Mouse (Mus musculus) stomach, embryonic 14.5 days (tissue): ENCODE data around the gene Klf13. TPM values are rescaled to one million over a fixed set of nuclear protein-coding genes. Genes with fewer than 3 reads are reported as not detected.

Experiments
- ATAC-seq: fragments of 200-750 bp; cut with Nextera tagmentation; 2 replicates; pipeline ENCODE4 v1.8.0; 2017; ENCODE audit warnings: low read depth, moderate TSS enrichment; ENCODE audit not compliant: insufficient number of reproducible peaks, insufficient read depth, low FRiP score
- H3K27ac ChIP-seq: fragments of 300-500 bp; sonication (generic); 2 replicates; pipeline ENCODE4 v1.5.1; 2014; ENCODE audit warnings: mild to moderate bottlenecking, low read length, moderate library complexity, mixed read lengths
- H3K27me3 ChIP-seq: fragments of 300-500 bp; sonication (generic); 2 replicates; pipeline ENCODE4 v1.6.1; 2014; ENCODE audit warnings: low read length, control low read depth, mixed read lengths; ENCODE audit not compliant: control insufficient read depth, insufficient read depth
- H3K36me3 ChIP-seq: fragments of 300-500 bp; sonication (generic); 2 replicates; pipeline ENCODE4 v1.6.1; 2014; ENCODE audit warnings: mild to moderate bottlenecking, control low read depth, low read length, moderate library complexity, mixed read lengths; ENCODE audit not compliant: control insufficient read depth, insufficient read depth
- H3K4me1 ChIP-seq: fragments of 300-500 bp; sonication (generic); 2 replicates; pipeline ENCODE4 v1.6.1; 2014; ENCODE audit warnings: low read length, control low read depth, mixed read lengths; ENCODE audit not compliant: control insufficient read depth, insufficient read depth
- H3K4me2 ChIP-seq: fragments of 300-500 bp; sonication (generic); replicated peaks from 2 replicates; pipeline ENCODE4 v1.6.1; 2014; ENCODE audit warnings: low read depth, low read length, control low read depth
- H3K4me3 ChIP-seq: fragments of 300-500 bp; sonication (generic); 2 replicates; pipeline ENCODE4 v1.5.1; 2014; ENCODE audit warnings: low read depth, low read length, control low read depth
- H3K9ac ChIP-seq: fragments of 300-500 bp; sonication (generic); replicated peaks from 2 replicates; pipeline ENCODE4 v1.6.1; 2014; ENCODE audit warnings: low read depth, mild to moderate bottlenecking, control low read depth, low read length, moderate library complexity, mixed read lengths
- H3K9me3 ChIP-seq: fragments of 300-500 bp; sonication (generic); 2 replicates; pipeline ENCODE4 v1.6.1; 2016; ENCODE audit warnings: low read depth, low read length, control low read depth; ENCODE audit not compliant: control insufficient read depth
- WGBS: fragments of 180-500 bp; shearing (Covaris S2); extraction: QIAGEN DNeasy Blood & Tissue Kit; methylation state at CpG from one replicate; pipeline ENCODE4 v1.1.7; 2014; 5-methylcytosine and 5-hydroxymethylcytosine counted together
- polyA plus RNA-seq: library from polyadenylated mRNA; unstranded; fragments of >200 nt; fragmentation: Nextera tagmentation; extraction: Ambion mirVana; gene quantifications from 2 replicates; pipeline ENCODE4 v1.2.1, GENCODE M21; 2014

The Klf13 gene
- polyA plus RNA-seq, 1 experiment from 2014 or later = 35.5 TPM

DNA sequence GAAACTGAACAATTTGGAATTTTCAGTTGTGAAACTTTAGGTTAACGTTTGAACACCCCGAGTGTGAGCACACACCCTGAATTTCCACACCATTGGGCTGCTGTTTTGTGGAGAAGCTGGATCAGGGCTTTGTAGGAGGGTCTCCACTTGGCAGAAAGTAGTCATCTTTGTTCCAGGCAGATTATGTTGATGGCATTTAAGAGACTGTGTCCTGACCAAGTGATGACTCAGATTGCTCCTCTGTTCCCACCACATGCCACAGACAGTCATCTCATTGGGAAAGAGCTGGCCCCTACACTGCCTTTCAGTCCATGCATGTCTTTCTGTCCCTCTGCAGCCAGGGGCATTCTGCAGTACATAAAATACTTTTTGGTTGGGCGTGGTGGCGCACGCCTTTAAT lies 1.6 kb upstream of the Klf13 start:
- H3K9ac ChIP-seq = no peak overlapping the region
- no peak for ATAC-seq

DNA sequence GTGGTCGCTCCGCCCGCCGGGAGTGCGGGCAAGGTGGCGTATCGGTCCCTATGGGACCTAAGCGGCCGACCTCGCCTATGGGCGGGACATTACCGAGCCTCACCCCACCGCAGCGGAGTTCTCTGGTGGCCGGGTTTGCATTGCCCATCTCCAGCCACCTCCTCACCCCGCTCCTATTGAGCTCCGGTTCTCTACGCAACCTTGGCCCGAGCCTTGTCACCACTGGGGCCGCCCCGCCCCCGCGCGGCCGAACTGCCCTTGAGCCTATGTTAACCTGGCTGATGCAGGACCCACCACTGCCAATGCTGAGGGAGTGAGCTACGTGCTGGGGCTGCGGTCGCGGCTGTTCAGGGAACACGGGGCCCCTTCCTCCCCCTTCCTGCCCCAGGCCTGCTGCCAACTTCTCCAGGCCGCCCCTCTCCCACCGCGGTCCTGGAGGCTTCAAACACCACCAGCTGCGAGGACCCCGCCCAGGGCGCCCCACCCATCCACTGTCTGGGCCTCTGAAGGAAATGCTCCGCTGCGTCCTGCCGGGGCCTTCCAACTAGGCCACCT lies 759 bp upstream of the Klf13 start:
- Histone ChIP-seq H3K27ac (peak overlapping the region; percentile 84), H3K4me1 (peaks cover 9% of the 10 kb centered on the region), H3K4me2 (peak overlapping the region; percentile 94), H3K9me3 (no peaks in the 10 kb centered on the region), H3K27me3 (no peaks in the 10 kb centered on the region), H3K9ac (peak overlapping the region; percentile 31), H3K4me3 (peak overlapping the region; percentile 73), H3K36me3 (no peaks in the 10 kb centered on the region)
- ATAC-seq = peak; percentile 51
- WGBS = under 1% methylated on average over 35 of the region's 39 CpGs

More for the DNA sequence above, 1.6 kb upstream of the Klf13 start:
- WGBS = 78% methylated on average over 5 of the region's 5 CpGs
- H3K4me3 ChIP-seq = no peak overlapping the region
- H3K9me3 ChIP-seq = no peaks in the 10 kb centered on the region
- no peak overlapping the region; the same call in 1 of the 2 replicates for H3K27ac ChIP-seq
- no peaks in the 10 kb centered on the region for H3K36me3 ChIP-seq
- H3K4me2 ChIP-seq = no peak overlapping the region; the same call in 1 of the 2 replicates
- H3K27me3 ChIP-seq = no peaks in the 10 kb centered on the region
- peaks cover 7% of the 10 kb centered on the region for H3K4me1 ChIP-seq

GRCm38 (mm10) chr7:63938066-63938913 lies 425 bp downstream of the Klf13 start:
- Histone ChIP-seq H3K4me3 (peak overlapping the region; percentile 73), H3K27me3 (no peaks in the 10 kb centered on the region), H3K9me3 (no peaks in the 10 kb centered on the region), H3K4me1 (peaks cover 9% of the 10 kb centered on the region), H3K27ac (peak overlapping the region; percentile 90), H3K36me3 (no peaks in the 10 kb centered on the region), H3K9ac (peak overlapping the region; percentile 79), H3K4me2 (peak overlapping the region; percentile 94)
- peak; percentile 47 for ATAC-seq
- WGBS = 1% methylated on average over 98 of the region's 121 CpGs

DNA sequence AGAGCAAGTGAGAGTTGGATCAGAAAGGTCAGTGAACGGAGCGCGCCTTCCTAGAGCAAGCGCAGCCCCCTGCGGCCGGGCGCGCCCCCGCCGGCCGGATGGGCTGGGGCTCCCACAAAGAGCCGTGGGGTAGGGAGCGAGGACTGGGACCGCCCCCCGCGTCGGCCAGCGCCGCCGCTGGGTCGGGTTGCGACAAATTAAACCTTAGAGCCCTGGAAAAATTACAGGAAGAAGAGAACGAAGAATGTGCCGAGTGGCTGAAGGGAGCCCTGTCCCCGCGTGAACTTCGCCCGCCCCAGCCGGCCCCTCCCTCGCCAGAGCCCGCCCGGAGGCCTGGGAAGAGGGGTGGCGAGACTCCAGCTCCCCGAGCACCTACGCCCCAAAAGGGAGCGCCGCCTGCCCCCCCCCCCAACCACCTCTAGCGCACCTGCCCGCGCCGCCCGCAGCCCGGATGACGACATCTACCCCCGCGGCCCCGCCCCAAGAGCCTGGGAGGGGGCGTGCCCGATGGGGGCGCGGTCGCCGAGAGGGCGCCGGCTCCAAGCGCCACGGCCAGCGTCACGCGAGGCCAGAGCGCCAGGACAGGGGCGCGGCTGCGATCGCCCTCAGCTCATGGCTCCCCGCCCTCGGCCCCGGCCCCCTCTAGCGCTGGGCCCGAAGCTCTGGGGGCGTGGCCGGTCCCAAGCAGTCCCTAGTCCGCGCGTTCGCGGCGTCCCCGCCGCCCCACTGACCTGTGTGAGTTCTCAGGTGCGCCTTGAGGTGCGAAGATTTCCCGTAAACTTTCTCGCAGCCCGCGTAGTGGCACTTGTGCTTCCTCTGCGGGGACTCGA lies 1.3 kb downstream of the Klf13 start:
- peak overlapping the region; percentile 73 for H3K4me3 ChIP-seq
- peak overlapping the region; percentile 94 for H3K4me2 ChIP-seq
- peak overlapping the region; percentile 79 for H3K9ac ChIP-seq
- H3K9me3 ChIP-seq = no peaks in the 10 kb centered on the region
- no peaks in the 10 kb centered on the region for H3K27me3 ChIP-seq
- H3K27ac ChIP-seq = peak overlapping the region; percentile 90
- WGBS = under 1% methylated on average over 64 of the region's 88 CpGs
- H3K4me1 ChIP-seq = peaks cover 9% of the 10 kb centered on the region
- no peaks in the 10 kb centered on the region for H3K36me3 ChIP-seq
- ATAC-seq = peak; percentile 40

GRCm38 (mm10) chr7:63936986-63937235 lies 1.8 kb downstream of the Klf13 start:
- H3K4me3 ChIP-seq = peak overlapping the region; percentile 73
- no peaks in the 10 kb centered on the region for H3K27me3 ChIP-seq
- peak overlapping the region; percentile 94 for H3K4me2 ChIP-seq
- WGBS = 1% methylated on average over 11 of the region's 11 CpGs
- peak overlapping the region; percentile 90; the same call in 1 of the 2 replicates for H3K27ac ChIP-seq
- H3K4me1 ChIP-seq = peaks cover 9% of the 10 kb centered on the region
- H3K36me3 ChIP-seq = no peaks in the 10 kb centered on the region
- peak overlapping the region; percentile 79 for H3K9ac ChIP-seq
- ATAC-seq = no peak
- no peaks in the 10 kb centered on the region for H3K9me3 ChIP-seq

DNA sequence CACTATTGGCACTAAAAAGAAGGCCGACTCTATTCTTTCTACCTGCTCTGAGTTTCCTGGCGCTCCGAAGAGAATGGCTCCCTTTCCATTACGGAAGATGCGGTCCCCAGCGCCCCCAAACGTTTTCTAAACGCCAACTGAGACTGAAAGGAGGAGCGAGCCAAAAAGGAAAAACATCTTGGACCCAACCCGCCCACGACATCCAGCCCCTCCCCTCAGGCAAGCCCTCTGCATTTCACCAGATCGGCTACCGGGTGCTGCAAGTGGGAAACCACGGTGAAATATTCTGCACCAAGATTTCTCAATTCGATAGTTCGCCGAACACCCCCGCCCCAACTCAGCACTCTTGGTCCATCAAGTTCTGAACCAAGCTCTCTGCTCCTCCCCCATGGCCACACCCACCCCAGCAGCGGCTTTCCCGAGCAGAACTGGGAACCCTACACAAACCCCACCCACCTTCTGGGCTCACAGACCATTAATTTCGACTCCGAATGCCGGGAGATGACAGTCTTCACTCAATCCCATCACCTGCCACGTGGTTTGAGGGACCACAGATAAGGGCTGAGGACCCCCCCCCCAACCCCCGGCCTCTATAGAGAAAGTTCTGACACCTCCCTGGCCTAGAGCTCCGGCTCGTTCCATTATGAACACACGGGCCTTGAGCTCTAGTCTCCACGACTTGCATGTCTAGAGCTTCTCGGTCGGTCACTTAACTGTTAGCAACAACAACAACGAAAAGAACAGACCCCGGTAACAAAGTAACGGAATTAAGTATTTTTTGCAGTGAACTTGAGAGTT lies 2.3 kb downstream of the Klf13 start:
- peak overlapping the region; percentile 90; the same call in 1 of the 2 replicates for H3K27ac ChIP-seq
- no peaks in the 10 kb centered on the region for H3K27me3 ChIP-seq
- H3K9me3 ChIP-seq = no peaks in the 10 kb centered on the region
- H3K4me3 ChIP-seq = peak overlapping the region; percentile 73
- peaks cover 9% of the 10 kb centered on the region for H3K4me1 ChIP-seq
- H3K9ac ChIP-seq = peak overlapping the region; percentile 79
- no peaks in the 10 kb centered on the region for H3K36me3 ChIP-seq
- H3K4me2 ChIP-seq = peak overlapping the region; percentile 94
- WGBS = under 1% methylated on average over 34 of the region's 34 CpGs
- no peak for ATAC-seq

- H3K27me3 ChIP-seq = no peaks in the 10 kb centered on the region
- no peak for ATAC-seq
- H3K4me1 ChIP-seq = peaks cover 9% of the 10 kb centered on the region
- no peak overlapping the region for H3K9ac ChIP-seq
- H3K36me3 ChIP-seq = no peaks in the 10 kb centered on the region
- 26% methylated on average over 8 of the region's 8 CpGs for WGBS
- H3K4me3 ChIP-seq = peak overlapping the region; percentile 73
- no peak overlapping the region for H3K27ac ChIP-seq
- no peaks in the 10 kb centered on the region for H3K9me3 ChIP-seq
- peak overlapping the region; percentile 94 for H3K4me2 ChIP-seq
Observed at GRCm38 (mm10) chr7:63935809-63936187, 2.9 kb downstream of the Klf13 start.

GRCm38 (mm10) chr7:63934530-63934929 lies 4.2 kb downstream of the Klf13 start:
- no peaks in the 10 kb centered on the region for H3K36me3 ChIP-seq
- no peaks in the 10 kb centered on the region for H3K9me3 ChIP-seq
- H3K4me2 ChIP-seq = no peak overlapping the region
- no peak overlapping the region for H3K27ac ChIP-seq
- peaks cover 9% of the 10 kb centered on the region for H3K4me1 ChIP-seq
- ATAC-seq = no peak
- 72% methylated on average over 1 of the region's 1 CpGs for WGBS
- no peaks in the 10 kb centered on the region for H3K27me3 ChIP-seq
- no peak overlapping the region for H3K9ac ChIP-seq
- no peak overlapping the region for H3K4me3 ChIP-seq
